Mouse (Mus musculus) T-helper 17 cell (primary cell): Measurements from ENCODE around the gene Eef1b2.
"Not testable (repeated sequence)": the region's sequence is repeated elsewhere in the genome, so short reads cannot be mapped to it uniquely, and the experiment has no call there.

Source experiments
- in situ Hi-C, 2 experiments: fragments of 300-600 bp; cut with MboI, MseI; formaldehyde crosslinking; loops; 1 replicate in 1 of 2; 2 replicates in 1 of 2; pipeline ENCODE4 v1.15.1; 2025; ENCODE audit warnings: high pct_unique_total_duplicates in 2 of 2

The Eef1b2 gene

GRCm38 (mm10) chr1:63176604-63177421 is at the start of gene Eef1b2, which contains the start of gene Ndufs1:
Gene Eef1b2, plus strand, starts transcription at chr1:63176825.
Gene Ndufs1, minus strand, starts transcription at chr1:63176833.
- in situ Hi-C loops, result loop anchor here in 1 of 2 experiments (10.0 to 25.0 kb wide), 2 partner anchors 1358 to 2010 kb away; partner anchors contain the start of genes Creb1, Idh1 and Pikfyve

GRCm38 (mm10) chr1:63129273-63129672 is 47.4 kb upstream of the Eef1b2 start:
- in situ Hi-C loops, result no loop called here

- in situ Hi-C loops, result no loop called here
These were observed 46.6 kb upstream of the Eef1b2 start for GRCm38 (mm10) chr1:63129857-63130690.

GRCm38 (mm10) chr1:63130883-63131282 is 45.7 kb upstream of the Eef1b2 start:
- in situ Hi-C loops, result no loop called here

- in situ Hi-C loops, result no loop called here
These were observed 44.9 kb upstream of the Eef1b2 start for GRCm38 (mm10) chr1:63131766-63132165.

GRCm38 (mm10) chr1:63134530-63134929 is 42.1 kb upstream of the Eef1b2 start:
- in situ Hi-C loops, result no loop called here

GRCm38 (mm10) chr1:63137971-63138370 is 38.7 kb upstream of the Eef1b2 start:
- in situ Hi-C loops, result no loop called here

GRCm38 (mm10) chr1:63138586-63138985 is 38.0 kb upstream of the Eef1b2 start:
- in situ Hi-C loops, result not testable (repeated sequence)

- in situ Hi-C loops, result no loop called here
These were observed 36.4 kb upstream of the Eef1b2 start for GRCm38 (mm10) chr1:63140231-63140630.

- in situ Hi-C loops, result no loop called here
These were observed 8.0 kb upstream of the Eef1b2 start for GRCm38 (mm10) chr1:63168638-63169037.

- in situ Hi-C loops, result loop anchor here in 1 of 2 experiments (10.0 to 25.0 kb wide), 2 partner anchors 1359 to 2011 kb away; partner anchors contain the start of genes Creb1, Idh1 and Pikfyve
These were observed 772 bp upstream of the Eef1b2 start for GRCm38 (mm10) chr1:63175853-63176252.

GRCm38 (mm10) chr1:63176259-63176603 is 394 bp upstream of the Eef1b2 start:
- in situ Hi-C loops, result loop anchor here in 1 of 2 experiments (10.0 to 25.0 kb wide), 2 partner anchors 1359 to 2011 kb away; partner anchors contain the start of genes Creb1, Idh1 and Pikfyve

- in situ Hi-C loops, result loop anchor here in 1 of 2 experiments (10.0 to 25.0 kb wide), 2 partner anchors 1356 to 2009 kb away; partner anchors contain the start of genes Creb1, Idh1 and Pikfyve
These were observed 1.7 kb downstream of the Eef1b2 start for GRCm38 (mm10) chr1:63178308-63178707.

GRCm38 (mm10) chr1:63180122-63180521 is 3.5 kb downstream of the Eef1b2 start:
- in situ Hi-C loops, result loop anchor here in 1 of 2 experiments (5.0 to 25.0 kb wide), 2 partner anchors 68 to 2007 kb away; partner anchors contain the start of genes Idh1, Ino80d and Pikfyve

- in situ Hi-C loops, result loop anchor here in 1 of 2 experiments (5.0 to 25.0 kb wide), 2 partner anchors 68 to 2007 kb away; partner anchors contain the start of genes Idh1, Ino80d and Pikfyve
These were observed 4.0 kb downstream of the Eef1b2 start for GRCm38 (mm10) chr1:63180575-63180974.

GRCm38 (mm10) chr1:63181019-63181418 is 4.4 kb downstream of the Eef1b2 start:
- in situ Hi-C loops, result loop anchor here in 1 of 2 experiments (5.0 to 25.0 kb wide), 2 partner anchors 69 to 2006 kb away; partner anchors contain the start of genes Idh1, Ino80d and Pikfyve

GRCm38 (mm10) chr1:63181480-63181879 is 4.9 kb downstream of the Eef1b2 start:
- in situ Hi-C loops, result loop anchor here in 1 of 2 experiments (5.0 to 25.0 kb wide), 2 partner anchors 69 to 2006 kb away; partner anchors contain the start of genes Idh1, Ino80d and Pikfyve

- in situ Hi-C loops, result loop anchor here in 1 of 2 experiments (5.0 to 25.0 kb wide), 2 partner anchors 70 to 2005 kb away; partner anchors contain the start of genes Idh1, Ino80d and Pikfyve
These were observed 5.6 kb downstream of the Eef1b2 start for GRCm38 (mm10) chr1:63182212-63182611.

- in situ Hi-C loops, result loop anchor here in 1 of 2 experiments (5.0 to 25.0 kb wide), 2 partner anchors 70 to 2005 kb away; partner anchors contain the start of genes Idh1, Ino80d and Pikfyve
These were observed 6.1 kb downstream of the Eef1b2 start for GRCm38 (mm10) chr1:63182636-63183270.

- in situ Hi-C loops, result loop anchor here in 1 of 2 experiments (25.0 kb wide), 1 partner anchor 2002 kb away; the partner anchor contains the start of genes Idh1 and Pikfyve
These were observed 8.8 kb downstream of the Eef1b2 start for GRCm38 (mm10) chr1:63185430-63185829.
